Mouse (Mus musculus) olfactory bulb, adult 2 months (tissue): Measurements from ENCODE around the gene Arhgap17.

ENCODE experiments used
- CTCF ChIP-seq: fragments of 200-500 bp; IDR thresholded peaks from 2 replicates; pipeline ENCODE4 v1.5.1; 2012; ENCODE audit warnings: low read depth, mild to moderate bottlenecking, low read length, moderate library complexity; ENCODE audit not compliant: insufficient read depth
- POLR2A ChIP-seq: fragments of 200-500 bp; IDR thresholded peaks from 2 replicates; pipeline ENCODE4 v1.6.1; 2012; ENCODE audit warnings: mild to moderate bottlenecking, low read depth, low read length, moderate library complexity; ENCODE audit not compliant: insufficient read depth

- TF ChIP-seq CTCF (no peak), POLR2A (no peak)
Measured at GRCm38 (mm10) chr7:123353879-123354278, 15.8 kb downstream of the Arhgap17 start.
